Mouse (Mus musculus) bone marrow, adult 2 months (tissue): ENCODE data around the gene Tcf12. TPM values are rescaled to one million over a fixed set of nuclear protein-coding genes. Genes with fewer than 3 reads are reported as not detected.

Experiments used
- H3K27ac ChIP-seq: fragments of 200-500 bp; 2 replicates; pipeline ENCODE4 v1.5.1; 2012; ENCODE audit warnings: low read depth, mild to moderate bottlenecking, control low read depth, inconsistent platforms, low read length; ENCODE audit not compliant: control insufficient read depth, poor library complexity, insufficient read depth
- H3K4me1 ChIP-seq: fragments of 200-500 bp; 2 replicates; pipeline ENCODE4 v1.6.1; 2011; ENCODE audit warnings: low read length; ENCODE audit not compliant: control insufficient read depth, insufficient read depth
- H3K4me3 ChIP-seq: fragments of 200-500 bp; replicated peaks from 2 replicates; pipeline ENCODE3; 2011; ENCODE audit warnings: mild to moderate bottlenecking, low read depth, low read length, control low read depth; ENCODE audit not compliant: control insufficient read depth
- CTCF ChIP-seq: fragments of 200-500 bp; IDR thresholded peaks from 2 replicates; pipeline ENCODE4 v1.5.1; 2011; ENCODE audit warnings: low read length, control low read depth; ENCODE audit not compliant: control insufficient read depth, insufficient read depth
- POLR2A ChIP-seq: fragments of 200-500 bp; IDR thresholded peaks from 2 replicates; pipeline ENCODE4 v1.6.1; 2011; ENCODE audit warnings: low read depth, mild to moderate bottlenecking, control low read depth, low read length, borderline replicate concordance; ENCODE audit not compliant: control insufficient read depth
- WGBS: fragments of 180-500 bp; shearing (Covaris S2); methylation state at CpG from one replicate; pipeline ENCODE4 v1.1.7; 2018; 5-methylcytosine and 5-hydroxymethylcytosine counted together
- polyA plus RNA-seq: library from polyadenylated mRNA; stranded (reverse); fragments of >200 nt; gene quantifications from 2 replicates; pipeline ENCODE4 v1.2.4, GENCODE M21; 2011; ENCODE audit warnings: low replicate concordance; ENCODE audit not compliant: missing spikeins, insufficient read depth, insufficient read length

Gene Tcf12
- polyA plus RNA-seq, 1 experiment, result 11.7 TPM

DNA sequence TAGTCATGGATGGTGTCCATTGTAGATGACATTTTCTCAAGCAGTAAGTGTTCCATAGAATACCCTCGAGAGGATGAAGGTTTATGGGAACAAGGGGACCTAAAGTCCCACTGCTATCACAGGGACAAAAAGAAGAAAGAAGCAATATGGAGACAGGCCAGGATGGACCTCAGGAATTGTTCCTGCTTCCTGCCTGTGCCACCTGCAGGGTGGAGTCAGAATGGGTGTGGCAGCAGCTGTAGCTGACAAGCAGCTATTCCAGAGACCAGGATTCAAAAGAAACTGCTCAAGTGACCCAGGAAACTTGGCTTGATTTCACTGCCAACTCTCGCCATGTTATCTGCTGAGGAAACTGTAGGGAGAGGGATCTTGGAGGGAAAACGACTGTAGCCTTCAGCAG lies 298.1 kb downstream of the Tcf12 start:
- Histone ChIP-seq H3K4me3 (no peak overlapping the region), H3K27ac (no peak overlapping the region), H3K4me1 (no peaks in the 10 kb centered on the region)
- WGBS, result 80% methylated on average over 3 of the region's 3 CpGs
- TF ChIP-seq CTCF (no peak), POLR2A (no peak)

DNA sequence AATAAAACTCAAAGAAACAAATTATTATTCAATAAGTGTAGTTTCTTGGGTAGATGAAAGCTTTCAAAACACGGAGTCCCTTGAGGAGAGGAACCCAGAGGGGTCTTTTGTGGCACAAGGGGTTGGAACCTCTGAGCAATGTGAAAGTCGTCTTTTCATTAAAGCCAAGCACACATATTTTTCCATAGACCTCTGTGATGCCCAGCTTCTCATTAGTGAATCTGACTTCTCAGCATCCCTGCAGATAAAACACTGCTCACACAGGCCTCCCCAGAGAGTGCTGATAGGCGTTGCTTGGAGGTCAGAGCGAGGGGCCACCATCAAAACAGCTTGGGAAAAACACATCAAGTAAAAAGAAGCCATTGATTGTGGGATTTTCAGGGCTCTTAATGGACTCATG lies 298.8 kb downstream of the Tcf12 start:
- H3K27ac ChIP-seq, result no peak overlapping the region
- no peaks in the 10 kb centered on the region for H3K4me1 ChIP-seq
- H3K4me3 ChIP-seq, result no peak overlapping the region
- no peak for TF ChIP-seq POLR2A
- TF ChIP-seq CTCF, result no peak
- 79% methylated on average over 4 of the region's 4 CpGs for WGBS

DNA sequence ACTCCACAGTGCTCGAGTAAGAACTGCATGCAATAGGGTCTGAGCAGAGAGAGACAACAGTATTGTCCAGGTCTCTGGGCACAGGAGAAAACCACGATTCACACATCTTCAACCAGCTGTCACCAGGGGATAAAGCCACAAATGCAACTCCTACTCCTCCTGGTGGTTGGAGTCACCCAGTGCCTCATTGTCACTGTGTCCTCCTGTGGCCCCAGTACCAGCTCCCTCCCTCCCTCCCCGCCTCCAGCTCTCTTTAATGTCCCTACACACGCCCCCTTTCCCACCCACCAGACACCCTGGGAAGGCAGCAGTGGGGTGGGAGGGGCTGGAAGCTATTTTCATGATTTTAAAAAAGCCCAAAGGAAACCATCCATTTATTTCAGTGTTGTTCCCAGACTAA lies 299.3 kb downstream of the Tcf12 start:
- Histone ChIP-seq H3K4me3 (no peak overlapping the region), H3K27ac (no peak overlapping the region), H3K4me1 (no peaks in the 10 kb centered on the region)
- TF ChIP-seq POLR2A (no peak), CTCF (no peak)
- 44% methylated on average over 4 of the region's 4 CpGs for WGBS

DNA sequence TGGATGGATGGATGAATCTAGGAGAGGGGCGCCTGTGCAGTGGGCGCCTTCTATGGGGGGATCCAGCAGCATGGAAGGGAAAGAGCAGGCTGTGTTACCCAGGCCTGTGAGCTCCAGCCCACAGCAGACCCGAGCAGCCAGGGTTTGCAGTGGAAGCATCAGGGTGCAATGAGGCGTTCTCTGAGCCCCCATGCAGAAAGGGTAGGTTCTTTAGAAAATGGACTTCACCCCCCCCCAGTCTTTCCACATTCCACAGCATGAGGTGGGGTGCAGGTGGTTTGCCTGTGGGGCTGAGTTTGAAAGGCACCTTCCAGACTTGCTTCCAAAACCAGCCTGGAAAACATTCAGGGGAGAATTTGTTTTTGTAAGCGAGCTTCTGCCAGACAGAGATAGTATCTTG lies 300.3 kb downstream of the Tcf12 start:
- H3K27ac ChIP-seq, result no peak overlapping the region
- no peaks in the 10 kb centered on the region for H3K4me1 ChIP-seq
- TF ChIP-seq POLR2A (no peak), CTCF (no peak)
- WGBS, result 72% methylated on average over 5 of the region's 5 CpGs
- no peak overlapping the region for H3K4me3 ChIP-seq

DNA sequence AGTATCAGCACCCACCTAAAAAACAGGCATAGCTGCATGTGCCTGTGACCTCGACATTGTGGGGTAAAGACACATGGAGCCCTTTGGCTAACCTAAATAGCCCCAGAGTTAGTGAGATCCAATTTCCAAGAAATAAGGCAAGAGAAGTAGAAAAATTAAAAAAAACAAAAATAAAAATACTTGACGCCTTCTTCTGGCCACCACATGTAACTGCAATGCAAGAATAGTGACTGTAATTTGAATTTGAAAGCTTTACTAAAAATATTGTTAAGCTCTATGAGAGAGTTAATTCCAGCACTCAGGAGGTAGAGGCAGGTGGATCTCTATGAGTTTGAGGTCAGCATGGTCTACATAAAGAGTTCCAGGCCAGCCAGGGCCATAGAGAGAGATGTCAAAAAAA lies 300.9 kb downstream of the Tcf12 start:
- TF ChIP-seq POLR2A, result no peak
- no peak for TF ChIP-seq CTCF
- WGBS, result 75% methylated on average over 2 of the region's 2 CpGs
- H3K4me3 ChIP-seq, result no peak overlapping the region
- H3K4me1 ChIP-seq, result no peaks in the 10 kb centered on the region
- no peak overlapping the region for H3K27ac ChIP-seq

DNA sequence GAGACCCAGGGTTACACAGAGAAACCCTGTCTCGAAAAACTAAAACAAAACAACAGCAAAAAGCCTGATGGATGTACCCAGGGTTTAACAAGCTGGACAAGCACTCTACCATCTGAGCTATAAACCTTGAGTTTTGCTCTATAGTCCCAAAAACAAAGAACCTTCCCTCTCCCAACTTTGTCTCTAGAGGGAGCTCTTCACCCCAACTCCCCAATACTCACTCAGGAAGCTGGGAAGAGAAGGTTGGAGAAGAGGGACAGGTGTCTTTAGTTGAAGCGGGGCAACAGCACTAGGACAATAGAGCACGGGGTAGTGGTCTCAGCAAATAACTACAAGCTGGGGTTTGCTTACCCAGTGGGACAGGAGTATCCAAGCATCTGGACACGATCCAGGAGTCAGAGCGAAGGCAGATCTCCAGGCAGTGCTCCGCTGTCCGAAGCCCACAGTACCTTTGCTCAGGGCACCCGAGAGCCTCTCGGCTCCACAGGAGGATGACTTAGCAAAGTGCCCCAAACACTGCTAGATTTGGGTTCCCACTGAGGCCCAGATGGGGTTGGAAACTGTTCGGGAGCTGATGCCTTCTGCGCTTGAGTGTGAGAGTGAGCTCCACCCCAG lies 302.9 kb downstream of the Tcf12 start:
- whole genome bisulfite sequencing, result 60% methylated on average over 11 of the region's 11 CpGs
- no peak overlapping the region for H3K4me3 ChIP-seq
- no peak overlapping the region for H3K27ac ChIP-seq
- no peak for TF ChIP-seq POLR2A
- no peak for TF ChIP-seq CTCF
- H3K4me1 ChIP-seq, result no peaks in the 10 kb centered on the region

DNA sequence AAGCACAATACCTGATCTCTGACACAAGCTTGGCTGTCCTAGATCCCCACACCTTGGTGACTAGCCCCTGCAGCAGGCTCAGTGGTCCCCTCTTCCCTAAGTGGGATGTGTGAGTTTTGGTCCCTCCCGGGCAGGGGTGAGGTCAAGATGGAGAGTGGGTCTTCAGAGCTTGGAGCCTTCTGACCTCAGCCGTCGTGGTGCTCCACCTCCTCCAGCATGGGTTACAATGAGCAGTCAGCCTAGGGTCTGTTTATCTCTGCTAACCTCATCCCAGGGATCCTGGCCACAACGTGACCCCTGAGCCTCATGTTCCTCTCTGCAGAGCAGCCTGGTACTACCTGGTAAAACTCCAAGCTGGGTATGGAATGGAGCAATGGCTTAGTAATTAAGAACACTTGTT lies 303.9 kb downstream of the Tcf12 start:
- H3K4me3 ChIP-seq, result no peak overlapping the region
- H3K27ac ChIP-seq, result no peak overlapping the region
- WGBS, result 76% methylated on average over 4 of the region's 4 CpGs
- TF ChIP-seq POLR2A (no peak), CTCF (no peak)
- no peaks in the 10 kb centered on the region for H3K4me1 ChIP-seq

DNA sequence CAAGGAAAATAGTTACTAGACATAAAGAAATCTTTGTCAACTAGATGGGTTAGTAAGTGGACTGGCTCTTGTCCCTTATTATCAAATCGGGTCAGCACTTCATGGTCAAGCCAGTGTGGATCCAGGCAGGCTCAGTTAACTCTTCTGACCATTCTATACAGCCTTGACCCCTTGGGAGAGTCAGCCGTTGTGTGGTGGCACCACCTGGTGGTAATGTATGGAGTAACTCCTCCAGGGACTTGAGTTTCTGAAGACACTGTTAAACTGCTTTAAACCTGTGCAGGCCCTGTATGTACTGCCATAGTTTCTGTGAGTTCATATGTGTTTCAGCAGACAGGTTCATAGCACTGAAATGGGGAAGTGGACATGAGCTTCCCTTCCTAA lies 305.3 kb downstream of the Tcf12 start:
- WGBS, result 0% methylated on average over 2 of the region's 2 CpGs
- TF ChIP-seq CTCF (peak; percentile 75), POLR2A (no peak)
- H3K27ac ChIP-seq, result no peak overlapping the region
- H3K4me3 ChIP-seq, result no peak overlapping the region
- no peaks in the 10 kb centered on the region for H3K4me1 ChIP-seq

DNA sequence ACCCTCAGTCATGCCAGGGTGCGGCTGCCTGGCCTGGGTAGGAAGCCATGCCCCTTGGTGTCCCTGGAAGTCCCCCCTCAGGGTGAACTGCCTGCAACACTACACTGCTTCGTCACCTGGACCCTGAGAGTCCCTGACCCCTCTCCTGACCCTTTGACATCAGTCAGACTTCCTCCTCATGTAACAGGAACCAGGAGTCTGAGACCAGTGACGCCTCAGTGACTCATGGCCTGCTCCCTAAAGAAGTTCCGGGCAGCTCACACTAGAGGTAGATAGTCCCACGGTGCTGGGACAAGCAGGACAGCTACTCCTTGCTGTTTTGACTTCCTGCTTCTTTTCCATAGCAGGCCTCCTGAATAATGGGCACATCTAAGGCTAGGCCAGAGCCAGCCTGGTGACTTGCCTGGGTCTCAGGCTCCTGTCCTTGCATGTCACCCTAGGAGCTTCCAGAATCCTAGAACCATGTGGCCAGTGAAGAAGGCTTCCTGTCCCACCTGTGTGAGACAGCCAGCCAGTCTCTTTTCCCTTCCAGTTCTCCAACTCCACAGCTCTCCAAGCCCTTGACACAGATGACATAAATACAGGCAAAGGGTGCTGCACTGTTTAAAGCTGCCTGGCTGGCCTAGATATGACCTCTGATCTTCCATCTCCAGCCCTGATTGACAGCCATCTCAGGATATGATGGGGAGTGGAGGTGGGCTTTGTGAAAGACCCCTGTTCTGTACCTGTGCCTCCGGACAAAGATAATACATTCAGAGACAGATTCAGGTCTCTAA lies 305.8 kb downstream of the Tcf12 start:
- Histone ChIP-seq H3K4me1 (no peaks in the 10 kb centered on the region), H3K27ac (no peak overlapping the region), H3K4me3 (no peak overlapping the region)
- no peak for TF ChIP-seq POLR2A
- TF ChIP-seq CTCF, result no peak
- WGBS, result 65% methylated on average over 6 of the region's 6 CpGs
